11 mouse cellular contexts compared by ENCODE assay signal in genomic region chr8:54822956-54823355, GRCm38 (mm10).
"Had no signal": no experiment of that assay in that cellular context is flagged by ENCODE, and none has a peak within 500 bp of the region (broad histone marks: within the 10 kb centered on the region; RNA-seq: fewer than 3 reads in every experiment).

No protein-coding gene starts in this region.

- DNase-seq: kidney, adult 8-10 months; kidney, postnatal 10 days; kidney, postnatal 4 days; left cerebral cortex, postnatal 4 days; lung, adult 18-20 months; lung, postnatal 10 days; lung, postnatal 36 days; retina, postnatal 1 day; right cerebral cortex, postnatal 25 days; spleen, adult 18-20 months; thymus, postnatal 36 days had no signal
